Mouse (Mus musculus): ENCODE data around the gene Rft1. TPM values are rescaled to one million over a fixed set of nuclear protein-coding genes. Genes with fewer than 3 reads are reported as not detected.
A peak's percentile ranks its signal among the peaks of the same experiment; 100 is the strongest.

The Rft1 gene
- polyA plus RNA-seq, 1 experiment from 2014 or later, result 15.5 TPM

- Histone ChIP-seq H3K9me3 (no peaks in the 10 kb centered on the region), H3K27me3 (replicated peaks; ENCODE audit: low read depth, poor library complexity, severe bottlenecking) (no peaks in the 10 kb centered on the region; the same call in 1 of the 2 replicates), H3K27ac (replicated peaks) (no peak overlapping the region), H3K4me3 (no peak overlapping the region), H3K36me3 (replicated peaks) (peaks cover 11% of the 10 kb centered on the region), H3K4me1 (peaks cover 16% of the 10 kb centered on the region)
- WGBS, result 78% methylated on average over 15 of the region's 15 CpGs
- DNase-seq (ENCODE audit: low spot score), result peak; percentile 13
Measured at GRCm38 (mm10) chr14:30697407-30698052, 43.4 kb downstream of the Rft1 start.

GRCm38 (mm10) chr14:30699656-30700055 is 45.5 kb downstream of the Rft1 start:
- Histone ChIP-seq H3K36me3 (replicated peaks) (no peaks in the 10 kb centered on the region), H3K9me3 (no peaks in the 10 kb centered on the region), H3K4me1 (peaks cover 16% of the 10 kb centered on the region), H3K4me3 (no peak overlapping the region), H3K27ac (replicated peaks) (no peak overlapping the region), H3K27me3 (replicated peaks; ENCODE audit: low read depth, poor library complexity, severe bottlenecking) (no peaks in the 10 kb centered on the region; the same call in 1 of the 2 replicates)
- WGBS, result 31% methylated on average over 8 of the region's 8 CpGs
- DNase-seq (ENCODE audit: low spot score), result peak; percentile 78

- Histone ChIP-seq H3K4me1 (peaks cover 13% of the 10 kb centered on the region), H3K4me3 (no peak overlapping the region), H3K9me3 (no peaks in the 10 kb centered on the region), H3K27me3 (replicated peaks; ENCODE audit: low read depth, poor library complexity, severe bottlenecking) (no peaks in the 10 kb centered on the region; the same call in 1 of the 2 replicates), H3K27ac (replicated peaks) (no peak overlapping the region), H3K36me3 (replicated peaks) (no peaks in the 10 kb centered on the region)
- 43% methylated on average over 5 of the region's 5 CpGs for WGBS
- DNase-seq (ENCODE audit: low spot score), result no peak
Measured at GRCm38 (mm10) chr14:30702512-30702911, 48.4 kb downstream of the Rft1 start.

- Histone ChIP-seq H3K27me3 (replicated peaks; ENCODE audit: low read depth, poor library complexity, severe bottlenecking) (no peaks in the 10 kb centered on the region; the same call in 1 of the 2 replicates), H3K4me1 (peaks cover 8% of the 10 kb centered on the region; the same call in 1 of the 2 replicates), H3K9me3 (no peaks in the 10 kb centered on the region), H3K27ac (replicated peaks) (no peak overlapping the region), H3K36me3 (replicated peaks) (no peaks in the 10 kb centered on the region), H3K4me3 (no peak overlapping the region)
- DNase-seq (ENCODE audit: low spot score), result no peak
- 80% methylated on average over 5 of the region's 5 CpGs for WGBS
Measured at GRCm38 (mm10) chr14:30703079-30703478, 48.9 kb downstream of the Rft1 start.

- no peaks in the 10 kb centered on the region for H3K9me3 ChIP-seq
- H3K27ac ChIP-seq (replicated peaks), result no peak overlapping the region
- H3K4me3 ChIP-seq, result no peak overlapping the region
- H3K27me3 ChIP-seq (replicated peaks; ENCODE audit: low read depth, poor library complexity, severe bottlenecking), result no peaks in the 10 kb centered on the region; the same call in 1 of the 2 replicates
- H3K4me1 ChIP-seq, result 0 out of 2 replicates have a peak, but pooled peaks cover 4% of the 10 kb centered on the region
- WGBS, result 84% methylated on average over 8 of the region's 8 CpGs
- DNase-seq (ENCODE audit: low spot score), result no peak
- H3K36me3 ChIP-seq (replicated peaks), result no peaks in the 10 kb centered on the region
Measured at GRCm38 (mm10) chr14:30704098-30704855, 50.1 kb downstream of the Rft1 start.

- 87% methylated on average over 2 of the region's 2 CpGs for WGBS
- DNase-seq (ENCODE audit: low spot score), result no peak
- peaks cover 19% of the 10 kb centered on the region for H3K27me3 ChIP-seq (replicated peaks; ENCODE audit: low read depth, poor library complexity, severe bottlenecking)
- no peak overlapping the region for H3K4me3 ChIP-seq
- no peaks in the 10 kb centered on the region for H3K9me3 ChIP-seq
- H3K27ac ChIP-seq (replicated peaks), result no peak overlapping the region
- H3K4me1 ChIP-seq, result peaks cover 11% of the 10 kb centered on the region
- H3K36me3 ChIP-seq (replicated peaks), result no peaks in the 10 kb centered on the region
Measured at GRCm38 (mm10) chr14:30711892-30712291, 57.7 kb downstream of the Rft1 start.

GRCm38 (mm10) chr14:30713769-30714168 is 59.6 kb downstream of the Rft1 start:
- no peak overlapping the region for H3K27ac ChIP-seq (replicated peaks)
- no peaks in the 10 kb centered on the region for H3K9me3 ChIP-seq
- H3K4me3 ChIP-seq, result no peak overlapping the region
- 85% methylated on average over 1 of the region's 1 CpGs for WGBS
- H3K36me3 ChIP-seq (replicated peaks), result no peaks in the 10 kb centered on the region
- no peak for DNase-seq (ENCODE audit: low spot score)
- H3K27me3 ChIP-seq (replicated peaks; ENCODE audit: low read depth, poor library complexity, severe bottlenecking), result peaks cover 23% of the 10 kb centered on the region
- H3K4me1 ChIP-seq, result peaks cover 17% of the 10 kb centered on the region

GRCm38 (mm10) chr14:30714799-30715617 is 60.8 kb downstream of the Rft1 start, which contains the start of gene Sfmbt1:
Gene Sfmbt1, plus strand, starts transcription at chr14:30714849.
- H3K9me3 ChIP-seq, result no peaks in the 10 kb centered on the region

GRCm38 (mm10) chr14:30715618-30716050 is 61.5 kb downstream of the Rft1 start:
- peaks cover 23% of the 10 kb centered on the region for H3K27me3 ChIP-seq (replicated peaks; ENCODE audit: low read depth, poor library complexity, severe bottlenecking)
- 1% methylated on average over 68 of the region's 68 CpGs for WGBS
- peaks cover 17% of the 10 kb centered on the region for H3K4me1 ChIP-seq
- peak; percentile 88 for DNase-seq (ENCODE audit: low spot score)
- H3K4me3 ChIP-seq, result peak overlapping the region; percentile 90
- H3K27ac ChIP-seq (replicated peaks), result peak overlapping the region; percentile 94
- H3K36me3 ChIP-seq (replicated peaks), result no peaks in the 10 kb centered on the region
- H3K9me3 ChIP-seq, result no peaks in the 10 kb centered on the region

More at GRCm38 (mm10) chr14:30714799-30715617, 60.8 kb downstream of the Rft1 start, which contains the start of gene Sfmbt1:
- peaks cover 17% of the 10 kb centered on the region for H3K4me1 ChIP-seq
- no peaks in the 10 kb centered on the region for H3K36me3 ChIP-seq (replicated peaks)
- peak; percentile 72 for DNase-seq (ENCODE audit: low spot score)
- 2% methylated on average over 87 of the region's 87 CpGs for WGBS
- peak within 1 kb of the TSS; percentile 90 for H3K4me3 ChIP-seq
- H3K27ac ChIP-seq (replicated peaks), result peak within 1 kb of the TSS; percentile 94
- H3K27me3 ChIP-seq (replicated peaks; ENCODE audit: low read depth, poor library complexity, severe bottlenecking), result peaks cover 23% of the 10 kb centered on the region

GRCm38 (mm10) chr14:30716051-30716952 is 62.1 kb downstream of the Rft1 start:
- H3K4me3 ChIP-seq, result peak overlapping the region; percentile 90
- peaks cover 23% of the 10 kb centered on the region for H3K27me3 ChIP-seq (replicated peaks; ENCODE audit: low read depth, poor library complexity, severe bottlenecking)
- peaks cover 17% of the 10 kb centered on the region for H3K4me1 ChIP-seq
- whole genome bisulfite sequencing, result under 1% methylated on average over 105 of the region's 106 CpGs
- H3K36me3 ChIP-seq (replicated peaks), result no peaks in the 10 kb centered on the region
- DNase-seq (ENCODE audit: low spot score), result peak; percentile 82
- no peaks in the 10 kb centered on the region for H3K9me3 ChIP-seq
- H3K27ac ChIP-seq (replicated peaks), result peak overlapping the region; percentile 94

GRCm38 (mm10) chr14:30716953-30717285 is 62.8 kb downstream of the Rft1 start:
- Histone ChIP-seq H3K4me1 (peaks cover 17% of the 10 kb centered on the region), H3K27ac (replicated peaks) (0 out of 2 replicates have a peak overlapping the region, but pooled peaks have one; percentile 94), H3K9me3 (no peaks in the 10 kb centered on the region), H3K4me3 (peak overlapping the region; percentile 90), H3K27me3 (replicated peaks; ENCODE audit: low read depth, poor library complexity, severe bottlenecking) (peaks cover 23% of the 10 kb centered on the region), H3K36me3 (replicated peaks) (no peaks in the 10 kb centered on the region)
- no peak for DNase-seq (ENCODE audit: low spot score)
- 10% methylated on average over 7 of the region's 7 CpGs for WGBS
